Mouse (Mus musculus) embryonic facial prominence, embryonic 10.5 days (tissue): ENCODE measurements around the gene Olfr893. TPM values are rescaled to one million over a fixed set of nuclear protein-coding genes. Genes with fewer than 3 reads are reported as not detected.
"Not testable (repeated sequence)": the region's sequence is repeated elsewhere in the genome, so short reads cannot be mapped to it uniquely, and the experiment has no call there.

Experiments
- DNase-seq: peaks from one replicate; pipeline ENCODE4 v3.0.0-alpha.2; 2017; ENCODE audit warnings: low spot score
- H3K27ac ChIP-seq: fragments of 300-500 bp; sonication (generic); replicated peaks from 2 replicates; pipeline ENCODE4 v1.5.1; 2016; ENCODE audit warnings: mild to moderate bottlenecking
- H3K27me3 ChIP-seq: fragments of 300-500 bp; sonication (generic); replicated peaks from 2 replicates; pipeline ENCODE4 v1.6.1; 2016; ENCODE audit warnings: low read depth, mild to moderate bottlenecking; ENCODE audit not compliant: poor library complexity, severe bottlenecking
- H3K36me3 ChIP-seq: fragments of 300-500 bp; sonication (generic); replicated peaks from 2 replicates; pipeline ENCODE4 v1.6.1; 2016; ENCODE audit warnings: mild to moderate bottlenecking, moderate library complexity
- H3K4me1 ChIP-seq: fragments of 300-500 bp; sonication (generic); 2 replicates; pipeline ENCODE4 v1.6.1; 2016
- H3K4me3 ChIP-seq: fragments of 300-500 bp; sonication (generic); 2 replicates; pipeline ENCODE4 v1.5.1; 2016; ENCODE audit warnings: mild to moderate bottlenecking, moderate library complexity
- H3K9me3 ChIP-seq: fragments of 300-500 bp; sonication (generic); 2 replicates; pipeline ENCODE4 v1.6.1; 2016; ENCODE audit warnings: mild to moderate bottlenecking
- WGBS: fragments of 180-500 bp; shearing (Covaris S2); methylation state at CpG from one replicate; pipeline ENCODE4 v1.1.7; 2016; 5-methylcytosine and 5-hydroxymethylcytosine counted together
- polyA plus RNA-seq: library from polyadenylated mRNA; unstranded; fragments of >200 nt; fragmentation: Nextera tagmentation; extraction: Ambion mirVana; gene quantifications from 2 replicates; pipeline ENCODE4 v1.2.1, GENCODE M21; 2016

Gene Olfr893
- not detected in 2 replicates for polyA plus RNA-seq

- Histone ChIP-seq H3K36me3 (no peaks in the 10 kb centered on the region), H3K27me3 (no peaks in the 10 kb centered on the region), H3K4me1 (no peaks in the 10 kb centered on the region), H3K4me3 (no peak within 1 kb of the TSS), H3K27ac (no peak within 1 kb of the TSS), H3K9me3 (peaks cover 3% of the 10 kb centered on the region; the same call in 1 of the 2 replicates)
- no peak for DNase-seq
- 88% methylated on average over 3 of the region's 3 CpGs for WGBS
Measured at GRCm38 (mm10) chr9:38208065-38208464, at the start of gene Olfr893. TSS of gene Olfr893 (plus strand) at chr9:38208365.

GRCm38 (mm10) chr9:38168341-38168740 is 39.8 kb upstream of the Olfr893 start:
- H3K36me3 ChIP-seq, H3K9me3 ChIP-seq, H3K4me3 ChIP-seq, DNase-seq, H3K27me3 ChIP-seq, H3K4me1 ChIP-seq, H3K27ac ChIP-seq: not testable (repeated sequence)
- WGBS = 58% methylated on average over 2 of the region's 2 CpGs

- no peak for DNase-seq
- no peaks in the 10 kb centered on the region for H3K36me3 ChIP-seq
- peaks cover 9% of the 10 kb centered on the region for H3K9me3 ChIP-seq
- H3K4me3 ChIP-seq = no peak within 1 kb of the TSS
- no peaks in the 10 kb centered on the region for H3K4me1 ChIP-seq
- H3K27ac ChIP-seq = no peak within 1 kb of the TSS
- no peaks in the 10 kb centered on the region for H3K27me3 ChIP-seq
- 84% methylated on average over 1 of the region's 1 CpGs for WGBS
Measured at GRCm38 (mm10) chr9:38180721-38181120, 27.4 kb upstream of the Olfr893 start, which contains the start of gene Olfr891. TSS of gene Olfr891 (minus strand) at chr9:38180821.

GRCm38 (mm10) chr9:38217755-38218154 is 9.6 kb downstream of the Olfr893 start, which contains the start of gene Olfr894:
TSS of gene Olfr894 (plus strand) at chr9:38218055.
- no peak for DNase-seq
- Histone ChIP-seq H3K4me1 (no peaks in the 10 kb centered on the region), H3K27ac (no peak within 1 kb of the TSS), H3K36me3 (no peaks in the 10 kb centered on the region), H3K4me3 (no peak within 1 kb of the TSS), H3K27me3 (no peaks in the 10 kb centered on the region), H3K9me3 (no peaks in the 10 kb centered on the region)

GRCm38 (mm10) chr9:38252474-38252873 is 44.3 kb downstream of the Olfr893 start, which contains the start of gene Olfr143:
TSS of gene Olfr143 (plus strand) at chr9:38252774.
- no peaks in the 10 kb centered on the region for H3K9me3 ChIP-seq
- H3K36me3 ChIP-seq = no peaks in the 10 kb centered on the region
- no peaks in the 10 kb centered on the region for H3K27me3 ChIP-seq
- H3K27ac ChIP-seq = no peak within 1 kb of the TSS
- DNase-seq = no peak
- no peak within 1 kb of the TSS for H3K4me3 ChIP-seq
- H3K4me1 ChIP-seq = no peaks in the 10 kb centered on the region

Other genes starting within 250 kb of the Olfr893 start
- gene Olfr881, start 216.5 kb upstream of the Olfr893 start, polyA plus RNA-seq = not detected in 2 replicates
- gene Olfr883, start 182.6 kb upstream of the Olfr893 start, polyA plus RNA-seq = not detected in 2 replicates
- not detected in 2 replicates for gene Olfr884, start 161.8 kb upstream of the Olfr893 start, polyA plus RNA-seq
- gene Olfr885, start 147.0 kb upstream of the Olfr893 start, polyA plus RNA-seq = not detected in 2 replicates
- gene Olfr887, start 124.3 kb upstream of the Olfr893 start, polyA plus RNA-seq = not detected in 2 replicates
- gene Olfr888, start 100.2 kb upstream of the Olfr893 start, polyA plus RNA-seq = not detected in 2 replicates
- gene Olfr889, start 93.2 kb upstream of the Olfr893 start, polyA plus RNA-seq = 0.19 and 0.26 TPM in 2 replicates
- not detected in 2 replicates for gene Olfr890, start 65.8 kb upstream of the Olfr893 start, polyA plus RNA-seq
- not detected in 2 replicates for gene Olfr891, start 27.5 kb upstream of the Olfr893 start, polyA plus RNA-seq
- gene Olfr894, start 9.7 kb downstream of the Olfr893 start, polyA plus RNA-seq = not detected in 2 replicates
- gene Olfr143, start 44.4 kb downstream of the Olfr893 start, polyA plus RNA-seq = not detected in 2 replicates
- not detected in 2 replicates for gene Olfr895, start 59.5 kb downstream of the Olfr893 start, polyA plus RNA-seq
- gene Olfr896-ps1, start 82.7 kb downstream of the Olfr893 start, polyA plus RNA-seq = not detected in 2 replicates
- not detected in 2 replicates for gene Olfr25, start 120.7 kb downstream of the Olfr893 start, polyA plus RNA-seq
- not detected in 2 replicates for gene Olfr898, start 140.0 kb downstream of the Olfr893 start, polyA plus RNA-seq
- gene Olfr250, start 158.5 kb downstream of the Olfr893 start, polyA plus RNA-seq = not detected in 2 replicates
- not detected in 2 replicates for gene Olfr251, start 168.7 kb downstream of the Olfr893 start, polyA plus RNA-seq
- gene Olfr147, start 193.3 kb downstream of the Olfr893 start, polyA plus RNA-seq = not detected in 2 replicates
- not detected in 2 replicates for gene Olfr901, start 221.1 kb downstream of the Olfr893 start, polyA plus RNA-seq
- gene Olfr902, start 239.3 kb downstream of the Olfr893 start, polyA plus RNA-seq = not detected in 2 replicates